Mouse (Mus musculus): ENCODE measurements around the gene Trip10.

Gene Trip10

GRCm38 (mm10) chr17:57249186-57250181, at the start of gene Trip10:
Gene Trip10 (plus strand): TSS chr17:57249455.
- DNase-seq: peak; percentile 92

GRCm38 (mm10) chr17:57201841-57202724, 47.2 kb upstream of the Trip10 start:
- DNase-seq: peak; percentile 27

GRCm38 (mm10) chr17:57207938-57208337, 41.3 kb upstream of the Trip10 start:
- DNase-seq: peak; percentile 69

GRCm38 (mm10) chr17:57209330-57209729, 39.9 kb upstream of the Trip10 start:
- no peak for DNase-seq

- DNase-seq: no peak
These were observed 37.8 kb upstream of the Trip10 start for GRCm38 (mm10) chr17:57211501-57211900.

- DNase-seq: no peak
These were observed 34.4 kb upstream of the Trip10 start for GRCm38 (mm10) chr17:57214676-57215387.

GRCm38 (mm10) chr17:57218335-57218900, 30.8 kb upstream of the Trip10 start:
- DNase-seq: no peak

- peak; percentile 50 for DNase-seq
These were observed 29.9 kb upstream of the Trip10 start for GRCm38 (mm10) chr17:57219167-57219883.

- peak; percentile 49 for DNase-seq
These were observed 29.4 kb upstream of the Trip10 start for GRCm38 (mm10) chr17:57219884-57220207.

- DNase-seq: no peak
These were observed 27.3 kb upstream of the Trip10 start for GRCm38 (mm10) chr17:57221911-57222310.

GRCm38 (mm10) chr17:57223313-57223712, 25.9 kb upstream of the Trip10 start:
- no peak for DNase-seq

- DNase-seq: no peak
These were observed 21.8 kb upstream of the Trip10 start for GRCm38 (mm10) chr17:57227468-57227867.

GRCm38 (mm10) chr17:57228014-57228413, 21.2 kb upstream of the Trip10 start, which contains the start of gene C3:
Gene C3 (minus strand): TSS chr17:57228136.
- no peak for DNase-seq

- no peak for DNase-seq
These were observed 20.4 kb upstream of the Trip10 start for GRCm38 (mm10) chr17:57228873-57229272.

- no peak for DNase-seq
These were observed 19.2 kb upstream of the Trip10 start for GRCm38 (mm10) chr17:57229851-57230727.

GRCm38 (mm10) chr17:57230728-57231125, 18.5 kb upstream of the Trip10 start:
- DNase-seq: peak; percentile 61

GRCm38 (mm10) chr17:57231321-57231771, 17.9 kb upstream of the Trip10 start:
- no peak for DNase-seq

- DNase-seq: no peak
These were observed 17.1 kb upstream of the Trip10 start for GRCm38 (mm10) chr17:57232200-57232599.

- DNase-seq: peak; percentile 89
These were observed 16.2 kb upstream of the Trip10 start for GRCm38 (mm10) chr17:57233038-57233437.

GRCm38 (mm10) chr17:57234254-57234928, 14.9 kb upstream of the Trip10 start:
- DNase-seq: peak; percentile 73

Measured in kidney, adult 11 months (tissue).